Mouse (Mus musculus) embryonic fibroblast, embryonic 13.5 days (primary cell): ENCODE measurements around the gene Cers1. TPM values are rescaled to one million over a fixed set of nuclear protein-coding genes. Genes with fewer than 3 reads are reported as not detected.
A peak's percentile ranks its signal among the peaks of the same experiment; 100 is the strongest.

ENCODE experiments used
- H3K27ac ChIP-seq: 2 replicates; pipeline ENCODE4 v1.5.1; 2012; ENCODE audit warnings: low read length, control low read depth, inconsistent platforms; ENCODE audit not compliant: insufficient read depth
- H3K4me1 ChIP-seq: 2 replicates; pipeline ENCODE4 v1.6.1; 2011; ENCODE audit warnings: low read length; ENCODE audit not compliant: control insufficient read depth, insufficient read depth
- H3K4me3 ChIP-seq: 2 replicates; pipeline ENCODE4 v1.5.1; 2011; ENCODE audit warnings: mild to moderate bottlenecking, control low read depth, low read length; ENCODE audit not compliant: insufficient read depth
- CTCF ChIP-seq: IDR thresholded peaks from 2 replicates; pipeline ENCODE4 v1.5.1; 2011; ENCODE audit warnings: mild to moderate bottlenecking, control low read depth, low read length, moderate library complexity, borderline replicate concordance; ENCODE audit not compliant: insufficient read depth
- POLR2A ChIP-seq: IDR thresholded peaks from 2 replicates; pipeline ENCODE4 v1.6.1; 2011; ENCODE audit warnings: low read depth, mild to moderate bottlenecking, control low read depth, low read length, moderate library complexity
- polyA plus RNA-seq: library from polyadenylated mRNA; stranded (reverse); fragments of >200 nt; gene quantifications from 2 replicates; pipeline ENCODE4 v1.2.4, GENCODE M21; 2011; ENCODE audit warnings: low read depth; ENCODE audit not compliant: missing spikeins, insufficient read length

The Cers1 gene
- polyA plus RNA-seq, 1 experiment: 3.2 TPM

GRCm38 (mm10) chr8:70360769-70361168, 45.2 kb downstream of the Cers1 start:
- Histone ChIP-seq H3K4me3 (no peak overlapping the region), H3K27ac (no peak overlapping the region), H3K4me1 (no peaks in the 10 kb centered on the region)
- TF ChIP-seq POLR2A (no peak), CTCF (peak; percentile 34; the same call in 1 of the 2 replicates)

GRCm38 (mm10) chr8:70361484-70362032, 46.0 kb downstream of the Cers1 start:
- no peak for TF ChIP-seq CTCF
- TF ChIP-seq POLR2A: no peak
- H3K27ac ChIP-seq: no peak overlapping the region
- H3K4me1 ChIP-seq: no peaks in the 10 kb centered on the region
- H3K4me3 ChIP-seq: no peak overlapping the region

- H3K4me1 ChIP-seq: no peaks in the 10 kb centered on the region
- no peak overlapping the region for H3K27ac ChIP-seq
- no peak overlapping the region for H3K4me3 ChIP-seq
- TF ChIP-seq CTCF (no peak), POLR2A (no peak)
These were observed 48.5 kb downstream of the Cers1 start for GRCm38 (mm10) chr8:70364066-70364465.

GRCm38 (mm10) chr8:70366588-70366987, 51.0 kb downstream of the Cers1 start:
- H3K27ac ChIP-seq: no peak overlapping the region
- no peaks in the 10 kb centered on the region for H3K4me1 ChIP-seq
- no peak overlapping the region for H3K4me3 ChIP-seq
- TF ChIP-seq CTCF: no peak
- TF ChIP-seq POLR2A: no peak

- Histone ChIP-seq H3K27ac (no peak overlapping the region), H3K4me1 (0 out of 2 replicates have a peak, but pooled peaks cover 2% of the 10 kb centered on the region), H3K4me3 (no peak overlapping the region)
- no peak for TF ChIP-seq POLR2A
- no peak for TF ChIP-seq CTCF
These were observed 54.9 kb downstream of the Cers1 start for GRCm38 (mm10) chr8:70370476-70370875.

- H3K27ac ChIP-seq: peak overlapping the region; percentile 23; the same call in 1 of the 2 replicates
- no peak overlapping the region for H3K4me3 ChIP-seq
- TF ChIP-seq CTCF: no peak
- TF ChIP-seq POLR2A: peak; percentile 53; the same call in 1 of the 2 replicates
These were observed 56.4 kb downstream of the Cers1 start for GRCm38 (mm10) chr8:70371951-70372350.

GRCm38 (mm10) chr8:70373397-70374317, 58.1 kb downstream of the Cers1 start, which contains the start of gene Comp:
Gene Comp, plus strand, starts transcription at chr8:70373558.
- Histone ChIP-seq H3K4me1 (0 out of 2 replicates have a peak, but pooled peaks cover 2% of the 10 kb centered on the region), H3K4me3 (no peak within 1 kb of the TSS), H3K27ac (peak within 1 kb of the TSS; percentile 20; the same call in 1 of the 2 replicates)
- no peak for TF ChIP-seq POLR2A
- TF ChIP-seq CTCF: no peak

More at GRCm38 (mm10) chr8:70371951-70372350, 56.4 kb downstream of the Cers1 start:
- 0 out of 2 replicates have a peak, but pooled peaks cover 2% of the 10 kb centered on the region for H3K4me1 ChIP-seq

GRCm38 (mm10) chr8:70374318-70374927, 58.8 kb downstream of the Cers1 start:
- TF ChIP-seq POLR2A (peak; percentile 66), CTCF (no peak)
- Histone ChIP-seq H3K4me1 (0 out of 2 replicates have a peak, but pooled peaks cover 2% of the 10 kb centered on the region), H3K27ac (no peak overlapping the region), H3K4me3 (no peak overlapping the region)

GRCm38 (mm10) chr8:70375212-70375859, 59.8 kb downstream of the Cers1 start:
- Histone ChIP-seq H3K4me3 (no peak overlapping the region), H3K4me1 (0 out of 2 replicates have a peak, but pooled peaks cover 2% of the 10 kb centered on the region), H3K27ac (no peak overlapping the region)
- TF ChIP-seq CTCF: no peak
